Mouse (Mus musculus) gastrocnemius, adult 2 months (tissue): ENCODE measurements at regions not wholly inside any gene's neighbourhood (a gene's known extent, or its start where the extent isn't known, plus 50 kb on each side); places are given as distances from the start of the nearest gene placed in this dataset.

ENCODE experiments used
- DNase-seq: peaks from one replicate; pipeline ENCODE4 v3.0.0; 2022
- H3K27ac ChIP-seq: fragments of 200-600 bp; 2 replicates; pipeline ENCODE4 v1.8.1; 2022; ENCODE audit warnings: mild to moderate bottlenecking
- H3K4me3 ChIP-seq: fragments of 200-600 bp; 2 replicates; pipeline ENCODE4 v1.8.1; 2022; ENCODE audit warnings: mild to moderate bottlenecking, moderate library complexity
- CTCF ChIP-seq: fragments of 200-600 bp; IDR thresholded peaks from 2 replicates; pipeline ENCODE4 v1.8.1; 2022; ENCODE audit warnings: antibody characterized with exemption, mild to moderate bottlenecking, moderate library complexity
- intact Hi-C: fragments of 180-260 bp; cut with DNase I; formaldehyde crosslinking; loops from one replicate; pipeline ENCODE4 v1.15.1; 2025

- no peak for TF ChIP-seq CTCF
- no peak overlapping the region for H3K27ac ChIP-seq
- intact Hi-C loops, result no loop called here
- no peak for DNase-seq
- no peak overlapping the region for H3K4me3 ChIP-seq
Observed at GRCm38 (mm10) chr14:71211359-71211978, 611.8 kb upstream of the Fam160b2 start.

DNA sequence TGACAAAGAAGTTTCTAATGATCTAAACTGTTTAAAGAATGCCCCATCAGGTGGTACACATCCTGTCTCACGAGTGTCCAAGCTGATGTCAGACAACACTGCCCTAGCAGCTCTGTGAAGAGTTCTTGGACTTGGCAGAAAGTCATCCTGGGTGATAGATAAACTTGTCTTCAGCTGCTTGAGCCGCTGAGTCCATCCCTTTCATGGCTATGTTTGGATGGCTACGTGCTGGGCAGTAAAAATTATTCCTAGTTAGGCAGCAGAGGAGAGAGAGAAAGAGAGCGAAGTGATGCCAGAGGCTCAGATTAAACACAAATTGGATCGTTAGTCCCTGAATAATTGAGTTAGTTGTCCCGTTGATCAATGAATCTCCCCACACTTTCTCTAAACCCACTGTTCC, 603.8 kb upstream of the Fam160b2 start:
- intact Hi-C loops, result no loop called here

GRCm38 (mm10) chr14:71200917-71201316, 601.3 kb upstream of the Fam160b2 start:
- TF ChIP-seq CTCF, result no peak
- no peak for DNase-seq
- intact Hi-C loops, result no loop called here

More for the DNA sequence above, 603.8 kb upstream of the Fam160b2 start:
- TF ChIP-seq CTCF, result no peak
- Histone ChIP-seq H3K4me3 (no peak overlapping the region), H3K27ac (no peak overlapping the region)
- DNase-seq, result no peak

GRCm38 (mm10) chr14:71199178-71199879, 599.7 kb upstream of the Fam160b2 start:
- H3K27ac ChIP-seq, result no peak overlapping the region
- intact Hi-C loops, result no loop called here
- DNase-seq, result no peak
- TF ChIP-seq CTCF, result no peak
- H3K4me3 ChIP-seq, result no peak overlapping the region

More at GRCm38 (mm10) chr14:71200917-71201316, 601.3 kb upstream of the Fam160b2 start:
- no peak overlapping the region for H3K27ac ChIP-seq
- no peak overlapping the region for H3K4me3 ChIP-seq

DNA sequence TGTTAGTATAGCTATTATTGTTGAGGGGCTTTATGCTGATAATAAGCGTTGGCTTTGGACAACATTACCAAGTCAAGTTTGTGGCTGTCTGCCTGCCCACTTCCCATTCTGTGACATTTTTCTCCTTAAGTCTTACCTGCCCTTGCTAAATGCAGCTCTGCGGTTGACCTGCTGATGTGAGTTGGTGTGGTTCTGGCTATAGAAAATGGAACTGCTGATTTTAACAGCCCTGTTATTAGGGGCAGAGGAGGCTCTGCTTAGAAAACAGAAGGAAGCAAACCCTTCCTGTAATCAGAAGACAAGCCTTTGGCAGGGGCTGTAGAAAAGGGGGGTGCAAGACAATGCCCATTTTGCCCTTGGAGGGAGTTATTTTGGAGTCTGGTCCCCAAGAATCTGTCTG, 594.6 kb upstream of the Fam160b2 start:
- Histone ChIP-seq H3K4me3 (no peak overlapping the region), H3K27ac (no peak overlapping the region)
- no peak for TF ChIP-seq CTCF
- intact Hi-C loops, result no loop called here
- DNase-seq, result no peak

GRCm38 (mm10) chr14:71192486-71192885, 592.9 kb upstream of the Fam160b2 start:
- DNase-seq, result no peak
- no peak for TF ChIP-seq CTCF
- intact Hi-C loops, result no loop called here
- Histone ChIP-seq H3K4me3 (no peak overlapping the region), H3K27ac (no peak overlapping the region)

DNA sequence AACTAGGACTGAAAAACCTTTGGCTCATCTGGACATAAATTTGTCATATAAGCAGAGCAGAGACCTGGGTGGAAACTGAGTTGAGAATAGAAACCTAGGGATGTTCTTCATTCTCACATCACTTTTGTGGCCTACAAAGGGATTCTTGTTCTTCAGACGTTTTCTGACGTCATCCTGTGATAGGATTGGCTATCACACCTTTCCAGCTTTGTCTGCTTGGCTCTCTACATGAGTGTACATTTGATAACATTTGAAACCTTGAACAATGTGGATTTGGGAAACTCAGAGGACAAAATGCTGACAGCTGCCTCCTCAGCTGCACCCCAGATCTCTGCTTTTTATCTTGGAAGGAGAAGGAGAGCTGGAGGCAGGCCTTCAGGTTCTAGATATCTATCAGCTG, 589.7 kb upstream of the Fam160b2 start:
- no peak for TF ChIP-seq CTCF
- no peak for DNase-seq
- intact Hi-C loops, result no loop called here
- Histone ChIP-seq H3K4me3 (no peak overlapping the region), H3K27ac (no peak overlapping the region)

DNA sequence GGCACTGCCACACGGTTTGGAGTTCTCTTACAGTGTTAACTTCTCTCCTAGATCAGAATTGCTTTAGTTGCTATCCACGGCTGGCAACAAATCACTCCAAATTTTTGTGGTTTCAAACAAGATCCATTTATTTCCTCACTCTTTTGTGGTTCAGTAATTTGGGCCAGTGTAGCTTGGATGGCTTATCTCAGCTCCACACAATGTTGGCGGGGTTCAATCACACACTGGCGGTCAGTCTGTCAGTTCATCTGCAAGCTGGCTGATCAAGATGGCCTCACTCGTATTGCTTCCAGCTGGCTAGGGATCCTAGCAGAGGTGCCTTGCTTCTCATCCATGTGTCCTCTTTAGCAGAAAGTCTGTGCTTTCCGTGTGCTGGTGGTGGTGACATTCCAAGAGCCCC, 577.7 kb upstream of the Fam160b2 start:
- DNase-seq, result no peak
- Histone ChIP-seq H3K4me3 (no peak overlapping the region), H3K27ac (no peak overlapping the region)
- TF ChIP-seq CTCF, result no peak
- intact Hi-C loops, result no loop called here

GRCm38 (mm10) chr14:71174175-71174574, 574.5 kb upstream of the Fam160b2 start:
- no peak for TF ChIP-seq CTCF
- DNase-seq, result no peak
- no peak overlapping the region for H3K4me3 ChIP-seq
- intact Hi-C loops, result no loop called here
- H3K27ac ChIP-seq, result no peak overlapping the region

DNA sequence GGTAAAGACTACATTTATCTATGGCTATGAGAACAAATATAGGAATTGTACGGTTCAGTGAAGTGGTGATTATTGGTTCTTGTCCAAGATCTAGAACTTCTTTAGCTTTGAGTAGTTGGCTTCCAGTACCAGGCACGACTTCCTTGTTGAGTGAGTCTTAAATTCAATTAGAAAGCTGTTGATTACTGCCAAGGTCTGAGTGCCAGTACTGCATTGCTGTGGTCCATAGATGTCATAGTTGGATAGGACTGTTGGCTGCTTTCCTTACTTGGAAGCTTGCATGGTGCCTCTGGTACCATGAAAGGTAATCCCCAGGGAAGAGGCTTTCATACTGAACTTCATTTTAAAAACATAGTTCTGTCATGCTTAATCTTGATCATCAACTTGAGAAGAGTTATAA, 559.9 kb upstream of the Fam160b2 start:
- intact Hi-C loops, result no loop called here
- TF ChIP-seq CTCF, result no peak
- Histone ChIP-seq H3K27ac (no peak overlapping the region), H3K4me3 (no peak overlapping the region)
- no peak for DNase-seq

GRCm38 (mm10) chr14:71142465-71142864, 542.8 kb upstream of the Fam160b2 start:
- DNase-seq, result no peak
- TF ChIP-seq CTCF, result no peak
- H3K4me3 ChIP-seq, result no peak overlapping the region
- intact Hi-C loops, result no loop called here
- H3K27ac ChIP-seq, result no peak overlapping the region

- H3K4me3 ChIP-seq, result no peak overlapping the region
- intact Hi-C loops, result no loop called here
- no peak for DNase-seq
- TF ChIP-seq CTCF, result no peak
- no peak overlapping the region for H3K27ac ChIP-seq
Observed at GRCm38 (mm10) chr14:71129771-71130211, 530.2 kb upstream of the Fam160b2 start.

DNA sequence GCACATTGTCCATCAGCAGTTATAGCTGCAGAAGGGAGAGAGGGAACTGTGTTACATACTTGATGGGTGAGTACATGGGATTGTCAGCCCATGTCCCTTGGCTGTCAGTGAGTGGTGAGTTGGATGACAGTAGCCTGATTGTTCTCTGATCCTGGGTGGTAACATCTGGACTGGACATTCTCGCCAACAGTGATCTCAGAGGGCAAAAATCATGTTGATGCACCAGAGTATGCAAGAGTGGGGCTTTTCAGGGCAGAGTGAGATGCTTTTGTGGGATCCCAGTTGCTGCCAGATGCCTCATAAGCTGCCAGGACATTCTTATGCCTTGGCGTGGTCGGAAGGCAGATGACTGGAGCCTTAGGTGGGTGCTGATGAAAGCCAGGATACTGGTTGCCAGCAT, 528.9 kb upstream of the Fam160b2 start:
- Histone ChIP-seq H3K4me3 (no peak overlapping the region), H3K27ac (no peak overlapping the region)
- TF ChIP-seq CTCF, result no peak
- DNase-seq, result peak; percentile 40
- intact Hi-C loops, result no loop called here

GRCm38 (mm10) chr14:71118681-71119080, 519.0 kb upstream of the Fam160b2 start:
- no peak overlapping the region for H3K27ac ChIP-seq
- intact Hi-C loops, result no loop called here
- no peak overlapping the region for H3K4me3 ChIP-seq
- TF ChIP-seq CTCF, result no peak
- DNase-seq, result no peak
